Mouse (Mus musculus) lung, postnatal 14 days (tissue): ENCODE measurements around the gene Pfdn4.

Source experiments
- DNase-seq: peaks from one replicate; pipeline ENCODE4 v3.0.0; 2021

Gene Pfdn4

DNA sequence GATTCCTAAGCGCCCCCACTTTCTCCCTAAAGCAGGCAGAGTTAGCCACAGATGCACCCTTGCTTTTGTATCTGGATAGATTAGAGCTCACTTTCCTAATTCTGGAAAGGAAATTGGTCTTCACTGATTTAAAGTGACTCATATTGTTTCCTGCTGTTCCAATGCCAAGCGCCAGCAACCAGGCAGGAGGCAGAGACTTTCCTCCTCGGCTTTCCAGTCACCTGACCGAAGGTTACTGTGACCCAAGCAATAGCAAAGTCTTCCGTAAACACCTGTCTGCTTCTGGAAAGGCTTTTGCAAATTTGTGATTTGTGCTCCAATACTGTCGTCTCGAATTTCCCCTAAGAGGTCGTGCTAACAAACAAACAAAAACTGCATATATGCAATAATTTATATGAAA is 1.8 kb downstream of the Pfdn4 start:
- no peak for DNase-seq

DNA sequence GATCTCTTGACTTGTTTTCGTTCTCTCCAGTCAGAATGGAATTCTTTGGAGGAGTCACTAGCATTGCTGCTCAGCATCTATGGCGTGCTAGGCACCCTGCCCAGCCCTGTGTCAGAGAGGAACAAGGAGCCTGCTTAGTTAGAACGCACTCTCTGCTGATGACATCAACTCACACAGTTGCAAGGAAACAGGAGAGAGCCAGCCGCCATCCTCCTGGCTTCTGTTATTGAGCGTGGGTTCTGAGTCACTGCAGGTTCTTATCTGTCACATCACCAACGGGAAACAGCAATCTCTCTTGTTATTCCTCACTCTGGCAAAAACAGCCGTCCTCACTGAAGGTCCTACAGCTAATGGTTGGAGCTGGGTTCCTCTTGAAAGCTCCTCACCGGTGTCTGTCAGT is 7.1 kb downstream of the Pfdn4 start:
- DNase-seq, result no peak

DNA sequence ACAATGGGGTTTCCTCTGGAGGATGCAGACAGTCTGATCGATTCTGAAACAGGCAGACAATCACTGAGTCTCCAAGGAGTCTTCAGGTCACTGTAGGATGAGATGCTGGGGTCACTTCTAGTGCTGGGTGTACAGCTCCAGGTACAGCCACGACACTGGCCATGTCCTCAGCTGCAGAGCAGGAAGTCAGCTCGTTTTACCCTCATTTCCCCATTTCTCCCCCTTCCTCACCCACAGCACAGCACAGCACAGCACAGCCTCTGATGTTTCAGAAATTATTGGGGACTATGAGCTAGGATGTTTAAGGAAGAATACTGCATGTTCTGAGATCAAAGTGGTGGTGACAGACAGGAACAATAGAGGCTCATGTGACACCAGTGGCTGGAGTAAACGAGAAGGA is 7.8 kb downstream of the Pfdn4 start:
- no peak for DNase-seq

DNA sequence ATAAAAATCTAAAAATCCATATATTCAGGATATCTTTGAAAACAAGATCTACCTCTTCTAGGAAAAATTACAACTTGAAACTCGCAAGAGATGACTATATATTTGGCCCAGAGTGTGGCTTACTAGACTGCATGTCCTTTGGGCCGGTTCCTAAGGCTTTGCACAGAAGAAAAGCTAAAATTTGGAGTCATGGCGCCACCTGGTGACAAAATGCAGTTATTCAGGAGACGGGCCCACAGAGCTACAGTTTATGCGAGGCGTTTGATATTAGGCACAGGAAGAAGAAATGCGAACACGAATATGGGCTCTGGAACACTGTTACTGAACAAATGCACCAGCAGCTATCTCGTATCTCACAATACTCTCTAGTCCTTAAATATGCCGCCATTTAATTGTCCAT is 11.5 kb downstream of the Pfdn4 start:
- DNase-seq, result peak; percentile 85

DNA sequence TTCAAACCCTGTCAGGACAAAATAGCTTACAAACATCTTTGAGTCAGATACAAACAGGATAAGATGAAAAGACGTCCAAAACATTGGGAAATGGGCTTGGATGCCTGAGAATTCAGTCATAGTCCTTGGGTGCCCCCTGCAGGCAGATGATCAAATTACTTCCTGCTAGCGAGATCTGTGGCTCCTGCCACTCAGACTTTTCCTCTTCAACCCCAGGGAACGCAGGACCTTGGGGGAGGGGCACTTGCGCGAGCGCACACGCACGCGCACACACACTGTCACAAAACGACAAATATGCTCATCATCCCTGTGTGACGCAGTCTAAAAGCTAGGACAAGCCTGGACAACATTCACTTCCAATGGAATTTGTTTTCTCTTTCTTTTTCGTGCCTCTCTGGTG is 12.6 kb downstream of the Pfdn4 start:
- DNase-seq, result peak; percentile 95

DNA sequence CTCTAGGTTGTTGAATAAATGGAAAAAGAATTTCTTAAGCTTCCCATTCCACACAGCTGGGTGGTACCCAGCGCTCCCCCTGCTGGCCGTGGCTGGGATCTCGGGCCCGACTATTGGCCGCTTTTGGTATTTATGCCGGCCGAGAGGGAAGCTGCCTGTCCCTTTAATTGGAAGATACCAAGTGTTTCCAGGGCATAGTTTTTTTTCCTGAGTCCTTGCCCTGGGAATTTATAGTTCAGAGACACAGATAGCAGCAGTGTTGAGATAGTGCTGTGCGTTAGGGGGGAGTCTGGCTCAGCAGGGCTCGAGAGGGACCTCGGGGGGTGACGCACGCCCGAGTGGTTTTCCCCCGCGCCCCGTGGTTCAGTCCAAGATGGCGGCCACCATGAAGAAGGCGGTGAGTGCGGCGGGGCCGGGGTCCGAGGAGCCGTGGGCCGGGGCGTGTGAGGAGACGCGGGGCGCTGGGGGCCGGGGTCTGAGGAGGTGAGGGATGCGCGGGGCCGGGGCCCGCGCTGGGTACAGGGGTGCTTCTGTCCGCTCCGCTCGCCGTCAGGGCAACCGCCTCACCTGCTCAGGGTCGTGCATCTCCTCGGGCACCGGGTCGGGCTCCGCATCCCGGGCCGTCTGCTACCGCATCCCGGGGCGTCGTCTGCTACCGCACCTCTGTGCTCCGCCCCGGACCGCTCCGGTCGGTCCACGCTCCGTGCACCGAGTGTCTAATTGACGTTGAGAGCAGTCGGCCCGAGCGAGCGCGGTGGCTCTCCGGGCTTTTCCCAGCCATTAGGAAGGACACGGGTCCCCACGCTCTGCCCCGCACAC is 15.1 kb downstream of the Pfdn4 start:
- peak; percentile 94 for DNase-seq

GRCm38 (mm10) chr2:170513756-170514155 is 17.5 kb downstream of the Pfdn4 start:
- DNase-seq, result no peak

DNA sequence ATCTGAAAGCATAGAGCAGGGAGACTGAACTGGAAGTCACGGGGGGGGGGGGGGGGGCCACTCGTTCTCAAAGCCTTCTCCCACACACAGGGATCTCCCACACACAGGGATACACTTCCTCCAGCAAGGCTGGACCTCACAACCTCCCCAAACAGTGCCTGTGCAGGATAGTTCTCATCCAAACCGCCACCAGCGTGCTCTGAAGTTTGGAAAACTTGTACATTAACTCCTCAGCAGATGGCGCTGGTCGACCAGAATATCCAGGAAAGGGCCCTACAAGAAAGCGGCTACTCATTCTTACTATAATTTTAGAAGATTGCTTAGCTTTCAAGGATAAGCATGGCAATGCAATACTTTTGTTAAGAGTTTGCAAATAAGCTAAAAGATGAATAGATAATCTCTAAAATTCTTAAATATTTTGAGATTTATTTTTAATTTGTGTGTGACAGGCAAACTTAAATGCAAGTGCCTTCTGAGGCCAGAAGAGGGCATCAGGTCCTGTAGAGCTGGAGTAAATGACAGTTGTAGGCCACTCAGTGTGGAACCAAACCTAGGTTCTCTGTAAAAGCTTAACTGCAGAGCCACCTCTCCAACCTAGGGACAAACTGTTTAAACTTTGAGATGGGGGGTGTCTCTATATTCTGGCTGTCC is 24.2 kb downstream of the Pfdn4 start:
- DNase-seq, result peak; percentile 62

DNA sequence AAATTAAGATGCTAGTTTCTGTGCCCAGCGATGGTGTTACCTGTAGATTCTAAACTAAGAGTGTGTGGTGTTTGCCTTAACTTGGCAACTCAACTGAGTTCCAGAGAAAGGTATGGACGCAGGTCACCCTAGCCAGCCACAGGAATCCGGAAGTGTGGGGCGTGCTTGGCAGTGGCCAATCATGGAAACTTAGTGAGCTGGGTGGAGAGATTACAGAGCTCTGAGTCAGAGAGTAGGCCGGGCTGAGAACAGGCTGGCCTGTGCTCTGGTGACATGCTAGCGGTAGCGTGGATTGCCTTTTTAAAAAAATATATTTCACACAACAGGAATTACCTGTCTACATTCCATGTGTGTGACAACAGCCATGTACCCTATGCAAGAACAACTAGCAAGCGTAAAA is 30.3 kb downstream of the Pfdn4 start:
- no peak for DNase-seq

GRCm38 (mm10) chr2:170528061-170528460 is 31.8 kb downstream of the Pfdn4 start:
- DNase-seq, result no peak

- no peak for DNase-seq
Observed at GRCm38 (mm10) chr2:170529766-170530165, 33.5 kb downstream of the Pfdn4 start.

DNA sequence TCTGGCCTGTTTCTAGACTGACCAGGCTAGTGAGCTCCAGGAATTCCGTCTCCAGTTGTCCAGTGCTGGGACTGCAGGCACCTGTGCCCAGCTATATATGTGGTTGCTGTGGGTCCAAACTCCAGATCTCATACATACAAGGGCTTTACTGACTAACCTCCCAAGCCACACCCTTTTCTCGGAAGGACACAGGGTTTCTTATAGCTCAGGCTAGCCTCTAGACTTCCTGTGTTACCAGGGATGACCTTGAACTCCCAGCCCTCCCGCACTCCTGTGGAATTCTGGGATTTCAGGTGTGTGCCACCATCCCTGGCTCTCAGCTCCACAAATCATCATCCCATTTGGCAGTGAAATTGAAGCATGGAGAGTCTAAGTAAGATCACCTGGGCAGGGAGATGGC is 34.0 kb downstream of the Pfdn4 start:
- DNase-seq, result no peak

DNA sequence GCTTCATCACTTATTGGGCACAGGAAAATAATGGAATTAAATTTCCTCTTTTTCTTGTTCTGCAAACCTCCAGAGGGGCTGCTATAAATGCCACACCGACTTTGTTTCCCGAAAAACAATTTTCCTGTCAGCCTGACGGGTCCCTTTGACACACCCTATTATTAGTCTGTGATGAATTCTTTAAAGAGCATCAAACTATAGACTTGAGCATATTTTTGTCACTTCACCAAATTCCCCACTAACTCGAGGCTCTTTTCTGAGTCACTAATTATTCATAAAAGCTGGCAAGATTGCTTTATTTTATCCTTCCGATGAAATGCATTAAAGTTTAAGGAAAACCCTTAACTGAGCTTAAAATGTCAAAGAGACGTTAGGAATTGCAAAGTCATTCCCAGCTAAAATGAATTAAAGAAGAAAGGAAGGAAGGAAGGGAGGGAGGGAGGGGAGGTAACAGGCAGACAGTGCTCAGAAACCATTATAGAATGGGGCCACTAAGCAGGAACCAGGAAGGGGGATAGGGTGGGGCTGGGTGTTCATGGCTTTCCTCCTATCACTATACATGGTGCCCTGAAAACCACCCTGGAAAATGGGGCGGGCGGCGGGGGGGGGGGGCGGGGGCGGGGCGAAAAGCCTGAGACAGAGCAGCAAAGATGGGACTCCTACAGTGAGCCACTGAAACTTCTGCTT is 38.0 kb downstream of the Pfdn4 start:
- no peak for DNase-seq

- no peak for DNase-seq
Observed at GRCm38 (mm10) chr2:170534803-170535174, 38.6 kb downstream of the Pfdn4 start.

DNA sequence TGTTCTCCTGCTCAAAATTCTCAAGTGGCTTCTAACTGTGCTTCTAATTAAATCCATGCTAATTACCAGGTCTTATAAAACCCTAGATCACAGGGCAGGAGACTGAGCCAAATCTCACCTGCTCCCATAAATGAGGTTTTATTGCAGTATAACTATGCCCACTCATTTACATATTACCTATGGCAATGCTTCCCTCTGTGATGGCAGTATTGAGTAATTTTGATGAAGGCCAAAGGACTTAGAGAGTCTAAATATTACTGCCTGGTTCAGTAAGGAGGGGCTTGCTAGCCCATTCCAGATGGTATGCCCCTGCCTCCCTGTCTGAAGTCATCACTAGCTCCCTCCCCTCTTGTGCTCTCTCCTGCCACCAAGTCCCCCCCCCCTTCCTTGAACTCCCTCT is 39.6 kb downstream of the Pfdn4 start:
- DNase-seq, result no peak

GRCm38 (mm10) chr2:170539211-170539610 is 43.0 kb downstream of the Pfdn4 start:
- no peak for DNase-seq

DNA sequence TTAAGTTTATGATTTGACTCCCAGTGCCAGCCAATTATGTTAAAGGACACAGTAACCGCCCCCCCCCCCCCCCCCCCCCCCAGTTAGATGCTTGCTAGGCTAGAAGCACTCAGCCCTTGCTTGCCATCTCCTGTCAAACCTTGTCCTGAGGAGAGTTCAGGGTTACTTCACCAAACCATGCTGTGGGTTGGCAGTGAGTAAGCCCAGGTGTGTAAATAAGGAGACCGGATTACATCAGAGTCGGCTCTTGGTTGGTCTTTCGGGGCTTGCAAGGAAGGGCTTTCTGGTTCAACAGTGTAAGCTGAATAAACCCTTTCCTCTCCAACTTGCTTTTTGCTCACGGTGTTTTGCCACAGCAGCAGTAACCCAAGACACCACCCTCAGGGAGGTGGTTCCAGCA is 47.4 kb downstream of the Pfdn4 start:
- DNase-seq, result no peak

- DNase-seq, result no peak
Observed at GRCm38 (mm10) chr2:170544159-170544558, 47.9 kb downstream of the Pfdn4 start.

- DNase-seq, result no peak
Observed at GRCm38 (mm10) chr2:170544950-170545349, 48.7 kb downstream of the Pfdn4 start.

DNA sequence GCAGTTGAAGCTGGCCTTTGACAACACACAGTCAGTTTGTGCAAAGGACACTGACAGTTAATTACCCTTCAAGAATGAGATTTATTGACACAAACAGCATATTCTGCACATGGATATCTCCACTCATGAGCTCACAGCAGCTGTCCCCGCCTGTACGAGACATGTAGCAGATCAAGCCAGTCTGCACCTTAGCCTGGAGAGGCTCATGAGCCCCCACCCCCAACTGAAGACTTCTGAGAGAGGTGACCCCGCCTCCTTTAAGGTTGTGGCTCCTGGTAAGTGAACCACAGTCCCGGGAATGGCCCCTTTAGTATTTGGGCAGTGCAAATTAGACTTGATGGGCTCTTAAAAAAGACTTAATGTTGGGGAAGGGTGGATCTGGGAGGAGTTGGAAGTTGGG is 49.5 kb downstream of the Pfdn4 start:
- DNase-seq, result no peak

DNA sequence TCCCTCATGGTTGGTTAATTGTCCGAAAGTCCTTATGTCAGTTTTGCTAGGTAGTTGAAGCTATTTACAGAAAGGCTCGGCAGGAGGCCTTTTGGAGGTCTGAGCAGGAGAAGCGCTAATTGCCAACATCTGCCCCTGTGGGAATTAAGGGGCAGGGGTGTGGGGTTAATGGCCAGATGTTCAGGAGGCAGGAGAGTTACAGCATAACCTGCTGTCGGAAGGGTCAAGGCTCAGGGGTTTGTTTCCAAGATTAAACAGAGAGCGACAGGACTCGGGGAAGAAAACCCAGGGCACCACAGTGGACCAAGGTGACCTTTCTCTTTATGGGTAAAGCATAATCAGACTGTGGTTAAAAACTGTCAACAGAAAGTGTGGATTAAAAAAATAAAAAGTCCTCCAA is 51.3 kb downstream of the Pfdn4 start:
- no peak for DNase-seq

DNA sequence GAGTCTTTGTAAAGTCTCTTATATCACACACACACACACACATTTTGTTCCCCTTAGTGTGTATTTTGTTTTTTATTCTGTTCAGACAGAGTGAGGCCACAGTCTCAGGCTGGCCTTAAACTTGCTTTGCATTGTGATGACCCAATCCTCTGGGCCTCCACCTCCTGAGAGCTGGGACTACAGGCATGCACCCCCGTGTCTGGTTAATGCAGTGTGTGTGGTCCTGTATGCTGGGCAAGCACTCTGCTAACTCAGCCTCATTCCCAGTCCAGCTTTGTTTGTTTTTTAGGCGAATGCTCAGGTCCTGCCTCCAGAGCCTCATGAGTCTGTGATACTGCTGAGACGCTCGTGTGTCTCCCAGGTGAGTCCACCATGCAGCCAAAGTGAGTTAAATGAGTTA is 51.8 kb downstream of the Pfdn4 start:
- no peak for DNase-seq

DNA sequence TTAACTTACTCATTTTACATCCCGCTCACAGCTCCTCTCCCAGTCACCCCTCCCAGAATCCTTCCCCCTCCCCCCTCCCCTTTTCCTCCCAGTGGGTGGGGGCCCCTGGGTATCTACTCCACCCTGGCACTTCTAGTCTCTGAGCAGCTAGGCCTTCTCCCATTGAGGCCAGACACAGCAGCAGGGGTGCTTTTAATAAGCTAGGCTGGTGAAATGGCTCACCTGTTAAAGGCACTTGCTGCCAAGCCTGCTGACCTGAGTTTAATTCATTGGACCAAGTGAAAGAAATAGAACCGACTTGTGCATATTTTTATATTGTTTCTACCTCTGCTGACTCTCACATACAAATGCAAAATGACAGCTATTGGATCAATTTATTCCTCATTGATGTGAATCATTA is 52.9 kb downstream of the Pfdn4 start:
- no peak for DNase-seq

- DNase-seq, result no peak
Observed at GRCm38 (mm10) chr2:170550240-170550639, 54.0 kb downstream of the Pfdn4 start.
